Mouse (Mus musculus) liver, adult 2 months (tissue): ENCODE data around the gene Polr3h.
A peak's percentile ranks its signal among the peaks of the same experiment; 100 is the strongest.

Experiments
- CTCF ChIP-seq: fragments of 200-500 bp; IDR thresholded peaks from 2 replicates; pipeline ENCODE4 v1.5.1; 2011; ENCODE audit warnings: low read depth, low read length, control low read depth
- POLR2A ChIP-seq: fragments of 200-500 bp; IDR thresholded peaks from 2 replicates; pipeline ENCODE4 v1.6.1; 2011; ENCODE audit warnings: low read length, control low read depth; ENCODE audit not compliant: insufficient read depth; ENCODE audit errors: extremely low read depth

- no peak for TF ChIP-seq POLR2A
- TF ChIP-seq CTCF: peak; percentile 6; the same call in 1 of the 2 replicates
Observed at GRCm38 (mm10) chr15:81936679-81937078, 10.6 kb upstream of the Polr3h start, which contains the start of gene Csdc2.
